Mouse (Mus musculus) spleen, adult 12 weeks (tissue): ENCODE results near the gene Rabep1.

Experiments used
- DNase-seq: peaks from one replicate; pipeline ENCODE4 v3.0.0; 2022; ENCODE audit warnings: low spot score

The Rabep1 gene

DNA sequence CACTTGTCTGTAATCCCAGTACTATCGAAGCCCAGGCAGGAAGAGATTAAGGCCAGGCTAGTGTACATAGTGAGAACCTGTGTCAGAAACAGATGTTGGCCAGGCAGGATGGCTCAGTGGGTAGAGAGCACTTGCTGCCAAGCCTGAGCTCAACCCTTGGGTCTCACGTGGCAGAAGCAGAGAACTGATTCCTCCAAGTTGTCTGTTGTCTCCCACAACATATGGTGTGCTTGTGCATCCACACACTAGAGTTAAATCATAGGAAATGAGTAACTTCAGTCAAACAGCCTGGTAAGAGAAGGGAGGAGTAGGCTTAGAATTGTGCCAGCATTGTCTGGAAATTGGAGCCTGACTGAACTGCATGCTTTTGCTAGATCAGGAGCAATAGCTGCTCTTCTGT, 130.6 kb downstream of the Rabep1 start:
- no peak for DNase-seq

DNA sequence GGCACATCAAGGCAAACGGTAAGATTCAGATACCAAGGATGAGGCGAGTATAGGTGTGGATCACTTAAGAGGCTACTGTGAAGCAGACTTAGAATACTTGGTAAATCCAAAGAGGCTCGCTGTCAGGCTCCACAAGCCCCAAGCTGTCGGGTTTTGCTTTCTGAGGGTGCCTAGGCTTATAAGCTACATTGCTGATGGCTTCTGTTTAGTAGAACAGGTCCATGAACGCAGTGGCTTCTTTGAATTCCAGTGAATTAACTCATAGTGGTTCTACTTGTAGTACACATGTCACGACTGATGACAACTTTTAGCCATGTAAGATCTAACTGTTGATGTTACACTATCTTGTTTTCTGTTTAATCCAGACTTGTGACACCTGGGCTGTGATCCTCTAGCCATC, 132.7 kb downstream of the Rabep1 start:
- DNase-seq: no peak

DNA sequence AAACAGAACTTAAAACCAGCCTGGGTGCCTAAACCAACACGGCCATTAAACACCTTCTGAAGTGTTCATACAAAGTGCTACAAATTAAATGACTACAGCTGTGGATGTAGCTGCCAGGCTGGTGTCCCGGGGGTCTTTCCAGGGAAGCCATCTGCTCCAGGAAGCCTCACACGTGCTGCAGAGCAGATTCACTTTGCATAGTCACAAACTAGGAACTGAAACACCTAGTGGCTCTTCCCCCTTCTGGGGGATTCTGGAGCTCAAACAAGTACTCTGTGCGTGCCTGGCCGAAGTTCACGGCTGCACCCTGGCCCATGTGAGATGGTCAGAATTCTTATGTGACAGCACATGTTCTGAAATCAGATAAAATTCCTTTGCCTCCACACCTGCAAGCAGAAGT, 135.7 kb downstream of the Rabep1 start:
- no peak for DNase-seq

DNA sequence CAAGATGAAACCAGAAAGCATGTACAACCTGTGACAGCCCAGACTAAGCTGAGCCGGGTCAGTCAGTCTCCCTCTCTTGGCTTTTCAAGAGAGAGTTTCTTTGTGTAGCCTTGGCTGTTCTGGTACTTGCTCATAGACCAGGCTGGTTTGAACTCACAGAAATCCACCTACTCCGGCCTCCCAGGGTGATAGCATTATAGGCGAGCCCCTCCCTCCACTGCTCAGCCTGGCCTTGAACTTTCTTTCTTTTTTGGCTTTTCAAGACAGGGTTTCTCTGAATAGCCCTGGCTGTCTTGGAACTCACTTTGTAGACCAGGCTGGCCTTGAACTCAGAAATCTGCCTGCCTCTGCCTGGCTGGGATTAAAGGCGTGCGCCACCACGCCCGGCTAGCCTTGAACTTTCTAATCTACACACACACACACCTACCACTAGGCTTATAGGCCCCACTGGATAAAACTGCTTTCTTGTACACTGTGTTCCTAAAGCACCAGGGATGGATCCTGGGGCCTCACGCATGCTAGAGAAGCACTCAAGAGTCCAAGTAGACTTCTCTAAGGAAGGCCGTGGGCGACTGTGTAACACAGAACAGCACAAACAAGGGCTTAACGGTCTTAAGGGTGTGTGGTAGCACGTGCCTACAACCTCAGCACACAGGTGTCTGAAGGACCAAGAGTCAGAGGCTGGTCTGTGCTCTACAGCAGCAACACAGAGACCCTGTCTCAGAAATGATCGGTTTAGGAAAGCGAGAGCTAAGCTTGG, 136.4 kb downstream of the Rabep1 start:
- no peak for DNase-seq

DNA sequence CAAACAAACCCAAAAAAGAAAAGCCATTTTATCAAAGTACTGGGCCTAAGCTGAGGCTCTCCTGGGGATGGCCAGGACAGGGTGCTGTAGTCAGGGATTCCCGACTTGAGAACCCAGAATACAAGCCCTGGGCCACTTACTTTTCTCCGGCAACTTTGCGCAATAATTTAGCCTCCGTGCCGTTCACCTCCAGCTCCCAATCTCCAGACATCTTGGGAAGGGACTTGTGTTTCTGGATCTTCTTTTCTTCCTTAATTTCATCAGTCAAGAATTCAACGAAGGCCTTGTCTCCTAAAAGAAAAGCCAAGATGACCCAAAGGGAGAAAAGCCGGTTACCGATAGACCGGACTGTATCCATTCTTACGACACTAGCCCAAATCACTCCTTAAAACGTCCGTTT, 137.5 kb downstream of the Rabep1 start:
- no peak for DNase-seq

DNA sequence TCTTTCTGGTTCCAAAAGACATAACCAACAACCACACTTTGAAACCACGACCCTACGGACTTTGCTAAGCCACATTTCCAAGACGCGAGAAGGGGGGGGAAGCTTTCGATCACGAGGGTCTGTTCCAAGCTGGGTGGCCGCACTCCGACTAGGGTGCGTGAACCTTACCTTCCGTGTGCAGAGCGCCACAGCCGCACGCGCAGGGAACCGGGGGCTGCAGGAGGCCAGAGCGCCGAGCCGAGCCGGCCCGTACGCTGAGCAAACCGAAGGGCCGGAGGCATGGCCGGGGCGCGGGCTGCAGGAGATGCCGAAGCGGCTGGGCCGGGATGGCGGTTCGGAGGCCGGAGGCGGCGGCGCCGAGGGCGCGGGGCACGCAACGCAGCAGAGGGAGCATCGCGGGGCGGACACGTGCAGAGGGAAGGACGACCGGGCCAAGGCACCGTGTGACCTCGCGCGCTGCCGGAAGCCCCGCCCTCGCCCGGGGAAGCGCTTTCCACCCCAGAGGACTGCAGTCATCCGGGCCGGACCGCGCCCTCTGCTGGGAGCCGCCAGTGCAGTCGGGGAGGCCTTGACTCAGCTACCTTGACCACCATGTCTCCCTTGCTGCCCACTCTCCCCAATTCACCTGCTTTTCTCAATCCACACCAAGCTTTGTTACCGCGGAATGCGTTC, 138.1 kb downstream of the Rabep1 start, which contains the start of gene C1qbp:
TSS of gene C1qbp (minus strand) at position 470 of the 672 bp plus-strand sequence.
- peak; percentile 88 for DNase-seq
